In genomic region chr2:145676936-145677335, GRCm38 (mm10) we compare ENCODE assay signal across 10 mouse cellular contexts. TPM values are rescaled to one million over a fixed set of nuclear protein-coding genes. Genes with fewer than 3 reads are reported as not detected.
DNase-seq lines count a peak whose midpoint lies in the region; ATAC-seq and TF ChIP-seq lines count a peak whose summit lies in the region.
"Had no signal": no experiment of that assay in that cellular context is flagged by ENCODE, and none has a peak within 500 bp of the region (broad histone marks: within the 10 kb centered on the region; RNA-seq: fewer than 3 reads in every experiment).

No protein-coding gene starts in this region.

- no peaks in the 10 kb centered on the region for H3K27me3 ChIP-seq in forebrain, embryonic 13.5 days
- H3K27me3 ChIP-seq in forebrain, embryonic 12.5 days = peaks cover 9% of the 10 kb centered on the region; the same call in 1 of the 2 replicates
- no peaks in the 10 kb centered on the region for H3K27me3 ChIP-seq in kidney, adult 2 months (replicated peaks; ENCODE audit: control insufficient read depth, insufficient read depth, low read length)
- H3K27me3 ChIP-seq in lung, embryonic 16.5 days (ENCODE audit: control insufficient read depth, insufficient read depth, low read depth, low read length) = no peaks in the 10 kb centered on the region
- no peaks in the 10 kb centered on the region for H3K27me3 ChIP-seq in neural tube, embryonic 13.5 days

- peaks cover 24% of the 10 kb centered on the region for H3K4me1 ChIP-seq in forebrain, embryonic 13.5 days
- H3K4me1 ChIP-seq in forebrain, embryonic 12.5 days = peaks cover 16% of the 10 kb centered on the region
- peaks cover 14% of the 10 kb centered on the region; the same call in 1 of the 2 replicates for H3K4me1 ChIP-seq in kidney, adult 2 months (ENCODE audit: control insufficient read depth, insufficient read depth, low read length)
- H3K4me1 ChIP-seq in lung, embryonic 16.5 days (replicated peaks; ENCODE audit: control insufficient read depth, insufficient read depth, low read length) = peaks cover 34% of the 10 kb centered on the region
- peaks cover 44% of the 10 kb centered on the region for H3K4me1 ChIP-seq in neural tube, embryonic 13.5 days (replicated peaks)

- H3K4me3 ChIP-seq in forebrain, embryonic 13.5 days = no peak overlapping the region
- H3K4me3 ChIP-seq in forebrain, embryonic 12.5 days (replicated peaks) = no peak overlapping the region
- no peak overlapping the region for H3K4me3 ChIP-seq in kidney, adult 2 months (ENCODE audit: insufficient read depth, low read depth, low read length)
- H3K4me3 ChIP-seq in lung, embryonic 16.5 days (ENCODE audit: low read length) = no peak overlapping the region
- no peak overlapping the region for H3K4me3 ChIP-seq in neural tube, embryonic 13.5 days

- no peak for TF ChIP-seq POLR2A in kidney, adult 2 months (IDR thresholded peaks at IDR 0.05; ENCODE audit: low read depth, low read length)

- TF ChIP-seq CTCF in kidney, adult 2 months (conservative IDR thresholded peaks at IDR 0.05; ENCODE audit: insufficient read depth, insufficient read length, low read depth, low read length) = no peak

- WGBS in forebrain, embryonic 13.5 days = 93% methylated on average over 2 of the region's 2 CpGs
- WGBS in forebrain, embryonic 12.5 days = 93% methylated on average over 2 of the region's 2 CpGs
- 65% methylated on average over 2 of the region's 2 CpGs for WGBS in kidney, adult 2 months
- WGBS in lung, embryonic 16.5 days = 69% methylated on average over 2 of the region's 2 CpGs
- 77% methylated on average over 2 of the region's 2 CpGs for WGBS in neural tube, embryonic 13.5 days

- H3K27ac ChIP-seq in forebrain, embryonic 13.5 days = no peak overlapping the region
- H3K27ac ChIP-seq in forebrain, embryonic 12.5 days = no peak overlapping the region
- peak overlapping the region; percentile 39 for H3K27ac ChIP-seq in kidney, adult 2 months (ENCODE audit: insufficient read depth, low read depth, low read length)
- peak overlapping the region; percentile 92 for H3K27ac ChIP-seq in lung, embryonic 16.5 days (ENCODE audit: low read length)
- H3K27ac ChIP-seq in neural tube, embryonic 13.5 days (replicated peaks) = no peak overlapping the region

- H3K36me3 ChIP-seq in forebrain, embryonic 13.5 days (ENCODE audit: poor library complexity, severe bottlenecking) = no peaks in the 10 kb centered on the region
- H3K36me3 ChIP-seq in forebrain, embryonic 12.5 days (replicated peaks) = no peaks in the 10 kb centered on the region
- H3K36me3 ChIP-seq in kidney, adult 2 months (ENCODE audit: control insufficient read depth, insufficient read depth, low read length) = no peaks in the 10 kb centered on the region
- H3K36me3 ChIP-seq in lung, embryonic 16.5 days (ENCODE audit: control insufficient read depth, insufficient read depth, low read length) = no peaks in the 10 kb centered on the region
- no peaks in the 10 kb centered on the region for H3K36me3 ChIP-seq in neural tube, embryonic 13.5 days

- DNase-seq in kidney, adult 2 months = no peak
- DNase-seq in kidney, postnatal 14 days = no peak
- no peak for DNase-seq in lung, postnatal 14 days
- DNase-seq in adrenal gland, postnatal 36 days = no peak
- DNase-seq: cerebellum, postnatal 36 days; right cerebral cortex, adult 18-20 months had no signal

- H3K9ac ChIP-seq in forebrain, embryonic 13.5 days = no peak overlapping the region
- no peak overlapping the region for H3K9ac ChIP-seq in forebrain, embryonic 12.5 days
- no peak overlapping the region for H3K9ac ChIP-seq in lung, embryonic 16.5 days (ENCODE audit: low read length)
- no peak overlapping the region for H3K9ac ChIP-seq in neural tube, embryonic 13.5 days

- no peaks in the 10 kb centered on the region for H3K9me3 ChIP-seq in forebrain, embryonic 13.5 days (replicated peaks)
- no peaks in the 10 kb centered on the region for H3K9me3 ChIP-seq in forebrain, embryonic 12.5 days
- H3K9me3 ChIP-seq in lung, embryonic 16.5 days (ENCODE audit: control insufficient read depth, low read length) = peaks cover 3% of the 10 kb centered on the region; the same call in 1 of the 2 replicates
- peaks cover 4% of the 10 kb centered on the region; the same call in 1 of the 2 replicates for H3K9me3 ChIP-seq in neural tube, embryonic 13.5 days

- H3K4me2 ChIP-seq in forebrain, embryonic 13.5 days = 0 out of 2 replicates have a peak overlapping the region, but pooled peaks have one; percentile 4
- H3K4me2 ChIP-seq in forebrain, embryonic 12.5 days = no peak overlapping the region
- peak overlapping the region; percentile 92 for H3K4me2 ChIP-seq in lung, embryonic 16.5 days (ENCODE audit: low read depth, low read length)
- H3K4me2 ChIP-seq in neural tube, embryonic 13.5 days = peak overlapping the region; percentile 89

- ATAC-seq in forebrain, embryonic 13.5 days = no peak
- no peak for ATAC-seq in forebrain, embryonic 12.5 days (ENCODE audit: low FRiP score)
- ATAC-seq in lung, embryonic 16.5 days (ENCODE audit: low read depth) = no peak
- no peak for ATAC-seq in neural tube, embryonic 13.5 days (ENCODE audit: low read depth)

RNA-seq across cellular contexts. Expression of gene Rin2, which starts 1.9 kb away (rescaled TPM):
- 7.3 and 9.9 TPM in 2 replicates for polyA plus RNA-seq in forebrain, embryonic 13.5 days (2015; fragmentation: Nextera tagmentation; extraction: Ambion mirVana)
- polyA plus RNA-seq in forebrain, embryonic 12.5 days (2016; fragmentation: Nextera tagmentation; extraction: Ambion mirVana) = 11.9 and 14.0 TPM in 2 replicates
- polyA plus RNA-seq in kidney, adult 2 months (2012; rRNA removed) = 17.0 and 18.8 TPM in 2 replicates
- polyA plus RNA-seq in lung, embryonic 16.5 days (2015; fragmentation: Nextera tagmentation; extraction: Ambion mirVana) = 37.9 and 41.5 TPM in 2 replicates
- polyA plus RNA-seq in neural tube, embryonic 13.5 days (2015; fragmentation: Nextera tagmentation; extraction: Ambion mirVana) = 17.2 and 18.2 TPM in 2 replicates
- total RNA-seq in adrenal gland, postnatal 36 days (2021) = 10 to 100 TPM; 29.3 to 41.4 TPM

Comparison
In these comparisons a context has a peak if more than half of its experiments do, and no peak if none do; other contexts are left out.
1. H3K27ac ChIP-seq: peak in kidney, adult 2 months (single experiment) and lung, embryonic 16.5 days (single experiment); none in forebrain, embryonic 13.5 days (single experiment), forebrain, embryonic 12.5 days (single experiment) and neural tube, embryonic 13.5 days (single experiment).